Mouse (Mus musculus): ENCODE data around the gene Prkcz. TPM values are rescaled to one million over a fixed set of nuclear protein-coding genes. Genes with fewer than 3 reads are reported as not detected.

The Prkcz gene
- total RNA-seq (2021) = 100 to 1,000 TPM; 216 to 223 TPM
- long read RNA-seq, experiment 1, full-length matches to known transcripts = 218 of 285 reads
- long read RNA-seq, experiment 1, partial matches to known transcripts = 20 of 285 reads
- long read RNA-seq, experiment 1, other reads (novel, unspliced or antisense) = 47 of 285 reads
- long read RNA-seq, experiment 2, full-length matches to known transcripts = 183 of 240 reads
- long read RNA-seq, experiment 2, partial matches to known transcripts = 22 of 240 reads
- long read RNA-seq, experiment 2, other reads (novel, unspliced or antisense) = 35 of 240 reads

- peak; percentile 55 to 60 for DNase-seq (ENCODE audit: low spot score in 2 of 2)
Measured at GRCm38 (mm10) chr4:155361303-155361791, at the start of gene Prkcz. TSS of gene Prkcz (minus strand) at chr4:155361361.

- peak; percentile 87 to 93 for DNase-seq (ENCODE audit: low spot score in 2 of 2)
Measured at GRCm38 (mm10) chr4:155409058-155409776, 48.1 kb upstream of the Prkcz start, which contains the start of gene Cfap74. TSS of gene Cfap74 (plus strand) at chr4:155409190.

GRCm38 (mm10) chr4:155408695-155409057 is 47.5 kb upstream of the Prkcz start:
- no peak for DNase-seq (ENCODE audit: low spot score in 2 of 2)

GRCm38 (mm10) chr4:155402489-155402888 is 41.3 kb upstream of the Prkcz start:
- DNase-seq (ENCODE audit: low spot score in 2 of 2) = no peak

GRCm38 (mm10) chr4:155401121-155401520 is 40.0 kb upstream of the Prkcz start:
- DNase-seq (ENCODE audit: low spot score in 2 of 2) = no peak

GRCm38 (mm10) chr4:155398222-155398540 is 37.0 kb upstream of the Prkcz start:
- no peak for DNase-seq (ENCODE audit: low spot score in 2 of 2)

GRCm38 (mm10) chr4:155397511-155398221 is 36.5 kb upstream of the Prkcz start, which contains the start of gene Gabrd:
TSS of gene Gabrd (minus strand) at chr4:155398112.
- peak; percentile 62 to 74 for DNase-seq (ENCODE audit: low spot score in 2 of 2)

GRCm38 (mm10) chr4:155396751-155397150 is 35.6 kb upstream of the Prkcz start:
- no peak for DNase-seq (ENCODE audit: low spot score in 2 of 2)

- peak; percentile 50 to 72 for DNase-seq (ENCODE audit: low spot score in 2 of 2)
Measured at GRCm38 (mm10) chr4:155395471-155395870, 34.3 kb upstream of the Prkcz start.

GRCm38 (mm10) chr4:155387166-155387565 is 26.0 kb upstream of the Prkcz start:
- no peak for DNase-seq (ENCODE audit: low spot score in 2 of 2)

GRCm38 (mm10) chr4:155383326-155383725 is 22.2 kb upstream of the Prkcz start:
- no peak for DNase-seq (ENCODE audit: low spot score in 2 of 2)

- DNase-seq (ENCODE audit: low spot score in 2 of 2) = peak; percentile 64 to 82
Measured at GRCm38 (mm10) chr4:155382752-155383151, 21.6 kb upstream of the Prkcz start.

- no peak for DNase-seq (ENCODE audit: low spot score in 2 of 2)
Measured at GRCm38 (mm10) chr4:155381974-155382373, 20.8 kb upstream of the Prkcz start.

GRCm38 (mm10) chr4:155371797-155372735 is 10.9 kb upstream of the Prkcz start:
- DNase-seq (ENCODE audit: low spot score in 2 of 2) = no peak

- no peak for DNase-seq (ENCODE audit: low spot score in 2 of 2)
Measured at GRCm38 (mm10) chr4:155370737-155371715, 9.9 kb upstream of the Prkcz start.

- DNase-seq (ENCODE audit: low spot score in 2 of 2) = peak; percentile 87 to 94
Measured at GRCm38 (mm10) chr4:155368684-155369083, 7.5 kb upstream of the Prkcz start.

- no peak for DNase-seq (ENCODE audit: low spot score in 2 of 2)
Measured at GRCm38 (mm10) chr4:155367739-155368138, 6.6 kb upstream of the Prkcz start.

- no peak for DNase-seq (ENCODE audit: low spot score in 2 of 2)
Measured at GRCm38 (mm10) chr4:155366784-155367183, 5.6 kb upstream of the Prkcz start.

GRCm38 (mm10) chr4:155362443-155362842 is 1.3 kb upstream of the Prkcz start:
- DNase-seq (ENCODE audit: low spot score in 2 of 2) = no peak
